Mouse (Mus musculus) liver, adult (tissue): ENCODE measurements around the gene Alg12.

Experiments
- GATA4 ChIP-seq: IDR thresholded peaks from 2 replicates; pipeline ENCODE4 v1.6.1; 2014; ENCODE audit warnings: mild to moderate bottlenecking, low read length; ENCODE audit not compliant: insufficient replicate concordance

Alg12 gene

GRCm38 (mm10) chr15:88843486-88844097 lies 24.5 kb upstream of the Alg12 start:
- TF ChIP-seq GATA4, result no peak

DNA sequence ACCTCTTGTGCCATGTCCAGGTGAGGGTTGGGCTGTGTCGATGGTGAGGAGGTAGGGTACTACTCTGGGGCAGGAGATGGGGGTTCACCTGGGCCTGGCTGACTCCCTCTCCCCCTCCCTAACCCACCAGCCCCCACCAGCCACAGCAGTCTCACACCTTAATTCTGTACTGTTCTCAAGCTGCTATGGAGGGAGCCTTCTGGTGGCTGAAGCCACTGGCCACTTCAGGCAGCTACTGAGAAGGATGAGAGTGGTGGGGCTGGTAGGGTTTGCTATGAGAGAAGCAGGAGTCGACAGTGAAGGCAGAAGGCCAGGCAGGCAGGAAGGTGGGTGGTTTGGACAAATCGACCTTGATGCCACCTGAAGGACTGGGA lies 23.2 kb upstream of the Alg12 start:
- TF ChIP-seq GATA4, result no peak

- TF ChIP-seq GATA4, result no peak
These were observed 22.6 kb upstream of the Alg12 start for GRCm38 (mm10) chr15:88841580-88842299.

GRCm38 (mm10) chr15:88841160-88841559 lies 22.0 kb upstream of the Alg12 start:
- no peak for TF ChIP-seq GATA4

DNA sequence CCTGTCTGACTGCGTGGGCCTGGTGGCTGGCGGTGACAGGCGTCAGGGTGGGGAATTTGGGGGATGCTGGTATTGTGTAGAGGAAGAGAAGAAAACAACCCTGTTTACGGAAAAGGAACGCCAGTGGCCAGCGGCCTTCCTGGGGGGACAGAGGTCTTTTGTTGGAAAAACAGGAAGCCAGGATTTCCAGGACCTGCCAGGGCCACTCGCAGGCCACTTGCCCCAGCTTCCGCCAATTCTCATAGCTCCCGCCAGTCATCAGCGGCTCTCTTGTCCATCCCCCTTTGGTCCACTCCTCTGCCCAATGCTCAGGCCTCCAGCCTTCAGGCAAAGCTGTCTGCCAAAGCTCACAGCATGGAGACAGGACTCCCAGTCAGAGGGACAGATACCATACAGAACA lies 21.0 kb upstream of the Alg12 start:
- peak; percentile 69; the same call in 1 of the 2 replicates for TF ChIP-seq GATA4

- TF ChIP-seq GATA4, result no peak
These were observed 20.2 kb upstream of the Alg12 start for GRCm38 (mm10) chr15:88839271-88839670.

- TF ChIP-seq GATA4, result no peak
These were observed 18.9 kb upstream of the Alg12 start for GRCm38 (mm10) chr15:88837977-88838376.

GRCm38 (mm10) chr15:88837199-88837932 lies 18.2 kb upstream of the Alg12 start:
- no peak; the same call in 1 of the 2 replicates for TF ChIP-seq GATA4

DNA sequence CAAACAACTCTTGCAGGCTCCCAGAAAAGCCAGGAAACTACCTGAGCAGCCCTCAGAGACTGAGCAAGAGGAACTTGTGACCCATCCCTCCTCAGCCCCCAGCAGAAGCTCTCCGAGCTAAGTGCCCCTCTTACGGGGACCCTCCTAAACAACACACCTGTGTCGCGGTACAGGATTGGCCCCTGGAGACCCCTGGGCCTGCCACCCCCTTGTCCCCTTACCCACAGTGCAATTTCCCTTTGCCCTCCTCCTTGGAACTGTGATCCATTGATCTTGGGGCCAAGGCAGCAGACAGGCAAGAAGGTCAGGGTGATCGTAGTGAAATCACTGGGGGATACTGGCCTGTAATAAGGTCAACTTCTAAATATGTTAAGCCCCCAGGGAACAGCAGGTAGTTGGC lies 17.5 kb upstream of the Alg12 start:
- TF ChIP-seq GATA4, result no peak

GRCm38 (mm10) chr15:88836031-88836430 lies 16.9 kb upstream of the Alg12 start:
- no peak for TF ChIP-seq GATA4

DNA sequence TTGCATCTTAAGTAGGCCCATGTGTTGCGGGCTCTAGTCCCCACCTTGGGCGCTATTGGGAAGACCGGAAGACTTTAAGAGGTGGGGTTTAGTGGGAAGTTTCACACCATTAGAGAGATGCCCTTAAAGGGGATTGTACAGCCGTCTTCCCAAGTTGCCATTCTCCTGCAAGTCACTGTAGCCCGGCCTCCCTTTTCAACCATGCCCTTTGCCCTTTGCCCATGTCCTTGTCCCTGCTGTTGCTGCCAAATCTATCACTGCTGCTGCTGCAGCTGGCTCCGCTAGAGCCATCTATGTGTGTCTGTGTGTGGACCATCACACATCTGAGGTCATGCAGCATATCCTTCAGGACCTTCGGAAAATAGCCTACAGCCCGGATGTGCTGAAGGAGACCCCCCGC lies 13.4 kb upstream of the Alg12 start:
- no peak for TF ChIP-seq GATA4

GRCm38 (mm10) chr15:88831482-88831881 lies 12.4 kb upstream of the Alg12 start:
- TF ChIP-seq GATA4, result peak; percentile 58; the same call in 1 of the 2 replicates

- no peak for TF ChIP-seq GATA4
These were observed 11.6 kb upstream of the Alg12 start for GRCm38 (mm10) chr15:88830696-88831095.

- TF ChIP-seq GATA4, result no peak
These were observed 10.8 kb upstream of the Alg12 start for GRCm38 (mm10) chr15:88829791-88830440.
